Comparison of ENCODE assay signal across 24 mouse cellular contexts in genomic region chr4:124615406-124615960, GRCm38 (mm10). TPM values are rescaled to one million over a fixed set of nuclear protein-coding genes. Genes with fewer than 3 reads are reported as not detected.
DNase-seq lines count a peak whose midpoint lies in the region; ATAC-seq and TF ChIP-seq lines count a peak whose summit lies in the region.
"Had no signal": no experiment of that assay in that cellular context is flagged by ENCODE, and none has a peak within 500 bp of the region (broad histone marks: within the 10 kb centered on the region; RNA-seq: fewer than 3 reads in every experiment).

No protein-coding gene starts in this region.

- H3K9me3 ChIP-seq in midbrain, embryonic 10.5 days (replicated peaks) = no peaks in the 10 kb centered on the region
- no peaks in the 10 kb centered on the region for H3K9me3 ChIP-seq in midbrain, postnatal 0 days (ENCODE audit: low read length)
- H3K9me3 ChIP-seq in hindbrain, embryonic 12.5 days (replicated peaks) = no peaks in the 10 kb centered on the region
- no peaks in the 10 kb centered on the region for H3K9me3 ChIP-seq in limb, embryonic 14.5 days (ENCODE audit: control insufficient read depth, low read length)
- H3K9me3 ChIP-seq in neural tube, embryonic 14.5 days (ENCODE audit: control insufficient read depth, low read length) = no peaks in the 10 kb centered on the region
- H3K9me3 ChIP-seq: embryonic facial prominence, embryonic 13.5 days; heart, embryonic 13.5 days; liver, embryonic 13.5 days; lung, embryonic 15.5 days had no signal

- no peak for DNase-seq in midbrain, embryonic 10.5 days (ENCODE audit: low spot score)
- no peak for DNase-seq in midbrain, postnatal 0 days (ENCODE audit: low spot score)
- DNase-seq in limb, embryonic 14.5 days (ENCODE audit: low spot score) = peak; percentile 19
- no peak for DNase-seq in layer of hippocampus, adult 9-11 months
- no peak for DNase-seq in kidney, postnatal 14 days
- DNase-seq: adrenal gland, postnatal 25 days; cerebellum, adult 8-10 months; gastrocnemius, adult 2 months; heart, postnatal 36 days; kidney, postnatal 36 days; liver, embryonic 13.5 days; thymus, postnatal 25 days had no signal

- TF ChIP-seq POLR2A in limb, embryonic 14.5 days (IDR thresholded peaks at IDR 0.05; ENCODE audit: borderline replicate concordance, extremely low read depth, insufficient read depth, insufficient read length) = no peak

- H3K9ac ChIP-seq in midbrain, postnatal 0 days (replicated peaks; ENCODE audit: low read length, poor library complexity, severe bottlenecking) = no peak overlapping the region
- no peak overlapping the region for H3K9ac ChIP-seq in hindbrain, embryonic 12.5 days
- H3K9ac ChIP-seq in limb, embryonic 14.5 days (ENCODE audit: low read depth, low read length, severe bottlenecking) = no peak overlapping the region
- no peak overlapping the region for H3K9ac ChIP-seq in neural tube, embryonic 14.5 days (replicated peaks; ENCODE audit: low read depth, low read length)
- H3K9ac ChIP-seq: embryonic facial prominence, embryonic 13.5 days; heart, embryonic 13.5 days; liver, embryonic 13.5 days; lung, embryonic 15.5 days had no signal

- no peak overlapping the region for H3K4me3 ChIP-seq in midbrain, embryonic 10.5 days
- H3K4me3 ChIP-seq in midbrain, postnatal 0 days (ENCODE audit: low read depth, low read length) = no peak overlapping the region
- no peak overlapping the region for H3K4me3 ChIP-seq in hindbrain, embryonic 12.5 days
- H3K4me3 ChIP-seq in limb, embryonic 14.5 days (replicated peaks; ENCODE audit: low read length) = no peak overlapping the region
- no peak overlapping the region for H3K4me3 ChIP-seq in neural tube, embryonic 14.5 days (ENCODE audit: low read depth, low read length)
- H3K4me3 ChIP-seq: embryonic facial prominence, embryonic 13.5 days; gastrocnemius, adult 2 months; heart, embryonic 13.5 days; liver, embryonic 13.5 days; lung, embryonic 15.5 days; myocyte had no signal

- H3K36me3 ChIP-seq in midbrain, embryonic 10.5 days = no peaks in the 10 kb centered on the region
- no peaks in the 10 kb centered on the region for H3K36me3 ChIP-seq in midbrain, postnatal 0 days (ENCODE audit: insufficient read depth, low read length)
- no peaks in the 10 kb centered on the region for H3K36me3 ChIP-seq in hindbrain, embryonic 12.5 days
- no peaks in the 10 kb centered on the region for H3K36me3 ChIP-seq in limb, embryonic 14.5 days (ENCODE audit: control insufficient read depth, insufficient read depth, low read length)
- H3K36me3 ChIP-seq in neural tube, embryonic 14.5 days (ENCODE audit: control insufficient read depth, insufficient read depth, low read length) = no peaks in the 10 kb centered on the region
- H3K36me3 ChIP-seq: embryonic facial prominence, embryonic 13.5 days; heart, embryonic 13.5 days; liver, embryonic 13.5 days; lung, embryonic 15.5 days had no signal

- peaks cover 67% of the 10 kb centered on the region for H3K4me1 ChIP-seq in midbrain, embryonic 10.5 days
- H3K4me1 ChIP-seq in midbrain, postnatal 0 days (ENCODE audit: insufficient read depth, low read length) = 0 out of 2 replicates have a peak, but pooled peaks cover 5% of the 10 kb centered on the region
- H3K4me1 ChIP-seq in hindbrain, embryonic 12.5 days = peaks cover 40% of the 10 kb centered on the region
- H3K4me1 ChIP-seq in limb, embryonic 14.5 days (ENCODE audit: control insufficient read depth, insufficient read depth, low read length) = no peaks in the 10 kb centered on the region
- H3K4me1 ChIP-seq in neural tube, embryonic 14.5 days (ENCODE audit: control insufficient read depth, insufficient read depth, low read length) = peaks cover 25% of the 10 kb centered on the region

- peaks cover 43% of the 10 kb centered on the region for H3K27me3 ChIP-seq in midbrain, embryonic 10.5 days (ENCODE audit: low read depth, poor library complexity, severe bottlenecking)
- peaks cover 2% of the 10 kb centered on the region; the same call in 1 of the 2 replicates for H3K27me3 ChIP-seq in midbrain, postnatal 0 days (ENCODE audit: insufficient read depth, low read length)
- H3K27me3 ChIP-seq in hindbrain, embryonic 12.5 days = peaks cover 5% of the 10 kb centered on the region; the same call in 1 of the 2 replicates
- no peaks in the 10 kb centered on the region for H3K27me3 ChIP-seq in limb, embryonic 14.5 days (ENCODE audit: control insufficient read depth, insufficient read depth, low read length)
- no peaks in the 10 kb centered on the region; the same call in 1 of the 2 replicates for H3K27me3 ChIP-seq in neural tube, embryonic 14.5 days (ENCODE audit: control insufficient read depth, insufficient read depth, low read length)
- H3K27me3 ChIP-seq: lung, embryonic 15.5 days had no signal

- ATAC-seq in midbrain, postnatal 0 days (ENCODE audit: low FRiP score) = no peak
- ATAC-seq in hindbrain, embryonic 12.5 days (ENCODE audit: low FRiP score) = peak; percentile 55; the same call in 1 of the 2 replicates
- ATAC-seq in limb, embryonic 14.5 days (ENCODE audit: low FRiP score, low read depth) = no peak
- ATAC-seq in neural tube, embryonic 14.5 days (ENCODE audit: low read depth) = peak; percentile 79; the same call in 1 of the 2 replicates
- ATAC-seq: activated CD4-positive, CD25-positive, alpha-beta regulatory T cell, adult 4 months; intestine, embryonic 16.5 days; Patski had no signal

- H3K27ac ChIP-seq in midbrain, embryonic 10.5 days (replicated peaks) = peak overlapping the region; percentile 55; the same call in 1 of the 2 replicates
- no peak overlapping the region for H3K27ac ChIP-seq in midbrain, postnatal 0 days (ENCODE audit: low read depth, low read length)
- H3K27ac ChIP-seq in hindbrain, embryonic 12.5 days = peak overlapping the region; percentile 86
- H3K27ac ChIP-seq in limb, embryonic 14.5 days (replicated peaks; ENCODE audit: low read depth, low read length) = no peak overlapping the region
- H3K27ac ChIP-seq in neural tube, embryonic 14.5 days (ENCODE audit: low read depth, low read length) = peak overlapping the region; percentile 65; the same call in 1 of the 2 replicates
- H3K27ac ChIP-seq: embryonic facial prominence, embryonic 13.5 days; gastrocnemius, adult 2 months; heart, embryonic 13.5 days; liver, embryonic 13.5 days; lung, embryonic 15.5 days; macrophage had no signal

- H3K4me2 ChIP-seq in midbrain, postnatal 0 days (ENCODE audit: low read depth, low read length, poor library complexity, severe bottlenecking) = no peak overlapping the region
- 0 out of 2 replicates have a peak overlapping the region, but pooled peaks have one; percentile 9 for H3K4me2 ChIP-seq in hindbrain, embryonic 12.5 days (replicated peaks)
- H3K4me2 ChIP-seq in limb, embryonic 14.5 days (replicated peaks; ENCODE audit: low read depth, low read length, severe bottlenecking) = no peak overlapping the region
- no peak overlapping the region for H3K4me2 ChIP-seq in neural tube, embryonic 14.5 days (ENCODE audit: low read depth, low read length)
- H3K4me2 ChIP-seq: embryonic facial prominence, embryonic 13.5 days; heart, embryonic 13.5 days; liver, embryonic 13.5 days; lung, embryonic 15.5 days had no signal

- TF ChIP-seq CTCF in midbrain, postnatal 0 days (IDR thresholded peaks at IDR 0.05) = no peak

- 57% methylated on average over 14 of the region's 14 CpGs for WGBS in midbrain, embryonic 10.5 days
- 41% methylated on average over 14 of the region's 14 CpGs for WGBS in midbrain, postnatal 0 days
- WGBS in hindbrain, embryonic 12.5 days = 35% methylated on average over 14 of the region's 14 CpGs
- WGBS in limb, embryonic 14.5 days = 14% methylated on average over 14 of the region's 14 CpGs
- 11% methylated on average over 14 of the region's 14 CpGs for WGBS in neural tube, embryonic 14.5 days

RNA-seq across cellular contexts. Expression of gene 3100002H09Rik, which starts 4.9 kb away (rescaled TPM):
- 0.73 and 1.9 TPM in 2 replicates for polyA plus RNA-seq in midbrain, embryonic 10.5 days (2016; fragmentation: Nextera tagmentation; extraction: Ambion mirVana)
- not detected in 2 replicates for total RNA-seq in midbrain, postnatal 0 days (2014; rRNA removed)
- polyA plus RNA-seq in midbrain, postnatal 0 days (2015; fragmentation: Nextera tagmentation; extraction: Ambion mirVana) = 0.19 TPM in 1 of 2 replicates, not detected in the other
- polyA plus RNA-seq in hindbrain, embryonic 12.5 days (2016; fragmentation: Nextera tagmentation; extraction: Ambion mirVana) = 0.75 and 1.0 TPM in 2 replicates
- not detected in 2 replicates for polyA plus RNA-seq in limb, embryonic 14.5 days (2012; rRNA removed)
- not detected in 2 replicates for polyA plus RNA-seq in limb, embryonic 14.5 days (2014; fragmentation: Nextera tagmentation; extraction: Ambion mirVana)
- polyA plus RNA-seq in neural tube, embryonic 14.5 days (2014; fragmentation: Nextera tagmentation; extraction: Ambion mirVana) = 0.32 TPM in 1 of 2 replicates, not detected in the other
- total RNA-seq: adrenal gland, postnatal 25 days; gastrocnemius, adult 2 months; granulocyte monocyte progenitor cell, adult 5-6 weeks; heart, postnatal 36 days had no signal
- polyA plus RNA-seq: activated CD4-positive, CD25-positive, alpha-beta regulatory T cell, adult 4 months; embryonic facial prominence, embryonic 13.5 days; intestine, embryonic 16.5 days; liver, embryonic 13.5 days; lung, embryonic 15.5 days; myocyte; Patski; testis, adult 2 months had no signal

RNA-seq across cellular contexts. Expression of gene Pou3f1, which starts 41.1 kb away (rescaled TPM):
- 13.8 and 18.2 TPM in 2 replicates for polyA plus RNA-seq in midbrain, embryonic 10.5 days (2016; fragmentation: Nextera tagmentation; extraction: Ambion mirVana)
- 17.7 and 19.8 TPM in 2 replicates for total RNA-seq in midbrain, postnatal 0 days (2014; rRNA removed)
- 11.4 and 11.5 TPM in 2 replicates for polyA plus RNA-seq in midbrain, postnatal 0 days (2015; fragmentation: Nextera tagmentation; extraction: Ambion mirVana)
- polyA plus RNA-seq in hindbrain, embryonic 12.5 days (2016; fragmentation: Nextera tagmentation; extraction: Ambion mirVana) = 24.2 and 24.4 TPM in 2 replicates
- 1.2 and 1.7 TPM in 2 replicates for polyA plus RNA-seq in limb, embryonic 14.5 days (2012; rRNA removed)
- 0.97 and 1.2 TPM in 2 replicates for polyA plus RNA-seq in limb, embryonic 14.5 days (2014; fragmentation: Nextera tagmentation; extraction: Ambion mirVana)
- 6.7 and 7.8 TPM in 2 replicates for polyA plus RNA-seq in neural tube, embryonic 14.5 days (2014; fragmentation: Nextera tagmentation; extraction: Ambion mirVana)
- total RNA-seq: adrenal gland, postnatal 25 days; granulocyte monocyte progenitor cell, adult 5-6 weeks had no signal
- polyA plus RNA-seq: activated CD4-positive, CD25-positive, alpha-beta regulatory T cell, adult 4 months; liver, embryonic 13.5 days had no signal

Comparison
In these comparisons a context has a peak if more than half of its experiments do, and no peak if none do; other contexts are left out.
1. H3K27ac ChIP-seq: peak in midbrain, embryonic 10.5 days (single experiment), hindbrain, embryonic 12.5 days (single experiment) and neural tube, embryonic 14.5 days (single experiment); none in midbrain, postnatal 0 days (single experiment) and limb, embryonic 14.5 days (single experiment).
2. ATAC-seq: peak in hindbrain, embryonic 12.5 days (single experiment) and neural tube, embryonic 14.5 days (single experiment); none in midbrain, postnatal 0 days (single experiment) and limb, embryonic 14.5 days (single experiment).